Mouse (Mus musculus) kidney, postnatal 0 days (tissue): ENCODE data around the gene Snx8. TPM values are rescaled to one million over a fixed set of nuclear protein-coding genes. Genes with fewer than 3 reads are reported as not detected.
A peak's percentile ranks its signal among the peaks of the same experiment; 100 is the strongest.

Experiments
- ATAC-seq: fragments of 200-750 bp; cut with Nextera tagmentation; replicated peaks from 2 replicates; pipeline ENCODE4 v1.8.0; 2017; ENCODE audit warnings: low read depth, moderate number of reproducible peaks, moderate TSS enrichment, moderate library complexity; ENCODE audit not compliant: low FRiP score
- DNase-seq: peaks from one replicate; pipeline ENCODE4 v3.0.0-alpha.2; 2016; ENCODE audit warnings: low spot score
- H3K27ac ChIP-seq: fragments of 300-500 bp; sonication (generic); 2 replicates; pipeline ENCODE4 v1.5.1; 2014; ENCODE audit warnings: mild to moderate bottlenecking
- H3K27me3 ChIP-seq: fragments of 300-500 bp; sonication (generic); 2 replicates; pipeline ENCODE4 v1.6.1; 2014; ENCODE audit warnings: low read length, mixed read lengths; ENCODE audit not compliant: insufficient read depth
- H3K36me3 ChIP-seq: fragments of 300-500 bp; sonication (generic); 2 replicates; pipeline ENCODE4 v1.6.1; 2014; ENCODE audit warnings: low read length, mixed read lengths; ENCODE audit not compliant: insufficient read depth
- H3K4me1 ChIP-seq: fragments of 300-500 bp; sonication (generic); replicated peaks from 2 replicates; pipeline ENCODE4 v1.6.1; 2014; ENCODE audit warnings: antibody characterized with exemption, low read length, mixed read lengths; ENCODE audit not compliant: insufficient read depth
- H3K4me2 ChIP-seq: fragments of 300-500 bp; sonication (generic); 2 replicates; pipeline ENCODE4 v1.6.1; 2014; ENCODE audit warnings: mild to moderate bottlenecking, low read length, moderate library complexity, mixed read lengths
- H3K4me3 ChIP-seq: fragments of 300-500 bp; sonication (generic); replicated peaks from 2 replicates; pipeline ENCODE4 v1.5.1; 2014; ENCODE audit warnings: low read depth, low read length
- H3K9ac ChIP-seq: fragments of 300-500 bp; sonication (generic); 2 replicates; pipeline ENCODE4 v1.6.1; 2014; ENCODE audit warnings: low read depth, low read length
- H3K9me3 ChIP-seq: fragments of 300-500 bp; sonication (generic); replicated peaks from 2 replicates; pipeline ENCODE4 v1.6.1; 2016; ENCODE audit warnings: low read length, inconsistent platforms, mixed read lengths
- CTCF ChIP-seq: IDR thresholded peaks from 2 replicates; pipeline ENCODE4 v1.5.1; 2016; ENCODE audit warnings: antibody characterized with exemption, low read depth, mild to moderate bottlenecking, moderate library complexity
- WGBS: fragments of 180-500 bp; shearing (Covaris S2); extraction: QIAGEN DNeasy Blood & Tissue Kit; methylation state at CpG from one replicate; pipeline ENCODE4 v1.1.7; 2014; 5-methylcytosine and 5-hydroxymethylcytosine counted together
- polyA plus RNA-seq: library from polyadenylated mRNA; unstranded; fragments of >200 nt; fragmentation: Nextera tagmentation; extraction: Ambion mirVana; gene quantifications from 2 replicates; pipeline ENCODE4 v1.2.1, GENCODE M21; 2015

The Snx8 gene
- polyA plus RNA-seq, 1 experiment from 2014 or later: 28.8 TPM

GRCm38 (mm10) chr5:140387236-140387635, 1.8 kb downstream of the Snx8 start:
- DNase-seq: no peak
- WGBS: 53% methylated on average over 7 of the region's 7 CpGs
- ATAC-seq: no peak
- Histone ChIP-seq H3K4me3 (no peak overlapping the region), H3K27ac (no peak overlapping the region), H3K4me1 (peaks cover 34% of the 10 kb centered on the region), H3K4me2 (peak overlapping the region; percentile 96; the same call in 1 of the 2 replicates), H3K36me3 (no peaks in the 10 kb centered on the region), H3K9me3 (no peaks in the 10 kb centered on the region), H3K9ac (0 out of 2 replicates have a peak overlapping the region, but pooled peaks have one; percentile 8), H3K27me3 (no peaks in the 10 kb centered on the region)
- TF ChIP-seq CTCF: no peak

- DNase-seq: no peak
- peak; percentile 17; the same call in 1 of the 2 replicates for TF ChIP-seq CTCF
- no peak for ATAC-seq
- no peak overlapping the region for H3K4me2 ChIP-seq
- H3K9me3 ChIP-seq: no peaks in the 10 kb centered on the region
- H3K27ac ChIP-seq: peak overlapping the region; percentile 78
- no peak overlapping the region for H3K4me3 ChIP-seq
- no peaks in the 10 kb centered on the region for H3K27me3 ChIP-seq
- H3K9ac ChIP-seq: no peak overlapping the region
- peaks cover 36% of the 10 kb centered on the region for H3K4me1 ChIP-seq
- 85% methylated on average over 1 of the region's 1 CpGs for WGBS
- H3K36me3 ChIP-seq: no peaks in the 10 kb centered on the region
Observed at GRCm38 (mm10) chr5:140384462-140384861, 4.6 kb downstream of the Snx8 start.

- no peak for TF ChIP-seq CTCF
- H3K27ac ChIP-seq: peak overlapping the region; percentile 78
- no peaks in the 10 kb centered on the region for H3K27me3 ChIP-seq
- 0 out of 2 replicates have a peak overlapping the region, but pooled peaks have one; percentile 21 for H3K4me2 ChIP-seq
- no peaks in the 10 kb centered on the region for H3K9me3 ChIP-seq
- no peaks in the 10 kb centered on the region for H3K36me3 ChIP-seq
- no peak overlapping the region for H3K4me3 ChIP-seq
- ATAC-seq: peak; percentile 76
- DNase-seq: peak; percentile 75
- H3K9ac ChIP-seq: no peak overlapping the region; the same call in 1 of the 2 replicates
- peaks cover 37% of the 10 kb centered on the region for H3K4me1 ChIP-seq
- 8% methylated on average over 7 of the region's 7 CpGs for WGBS
Observed at GRCm38 (mm10) chr5:140383559-140383958, 5.5 kb downstream of the Snx8 start.

GRCm38 (mm10) chr5:140382688-140383087, 6.4 kb downstream of the Snx8 start:
- H3K4me3 ChIP-seq: no peak overlapping the region
- no peak for TF ChIP-seq CTCF
- H3K4me2 ChIP-seq: no peak overlapping the region
- H3K9ac ChIP-seq: no peak overlapping the region
- H3K27ac ChIP-seq: no peak overlapping the region
- no peaks in the 10 kb centered on the region for H3K27me3 ChIP-seq
- no peaks in the 10 kb centered on the region for H3K9me3 ChIP-seq
- DNase-seq (no peak), ATAC-seq (no peak)
- 92% methylated on average over 6 of the region's 6 CpGs for WGBS
- no peaks in the 10 kb centered on the region for H3K36me3 ChIP-seq
- peaks cover 33% of the 10 kb centered on the region for H3K4me1 ChIP-seq

- DNase-seq (no peak), ATAC-seq (no peak)
- no peaks in the 10 kb centered on the region for H3K36me3 ChIP-seq
- H3K9ac ChIP-seq: no peak overlapping the region
- H3K4me3 ChIP-seq: no peak overlapping the region
- H3K27ac ChIP-seq: no peak overlapping the region
- H3K4me1 ChIP-seq: peaks cover 18% of the 10 kb centered on the region
- no peak for TF ChIP-seq CTCF
- 84% methylated on average over 7 of the region's 7 CpGs for WGBS
- H3K4me2 ChIP-seq: no peak overlapping the region
- no peaks in the 10 kb centered on the region for H3K9me3 ChIP-seq
- no peaks in the 10 kb centered on the region for H3K27me3 ChIP-seq
Observed at GRCm38 (mm10) chr5:140381156-140381555, 7.9 kb downstream of the Snx8 start.

GRCm38 (mm10) chr5:140379299-140379698, 9.8 kb downstream of the Snx8 start:
- no peak for ATAC-seq
- H3K4me2 ChIP-seq: no peak overlapping the region
- no peak overlapping the region for H3K9ac ChIP-seq
- peaks cover 17% of the 10 kb centered on the region for H3K4me1 ChIP-seq
- no peak for DNase-seq
- H3K4me3 ChIP-seq: no peak overlapping the region
- H3K27ac ChIP-seq: no peak overlapping the region; the same call in 1 of the 2 replicates
- no peaks in the 10 kb centered on the region for H3K36me3 ChIP-seq
- WGBS: 70% methylated on average over 6 of the region's 6 CpGs
- H3K9me3 ChIP-seq: no peaks in the 10 kb centered on the region
- no peaks in the 10 kb centered on the region for H3K27me3 ChIP-seq
- TF ChIP-seq CTCF: no peak
